Mouse (Mus musculus) layer of hippocampus, adult 18-20 months (tissue): ENCODE measurements at regions not wholly inside any gene's neighbourhood (a gene's known extent, or its start where the extent isn't known, plus 50 kb on each side); places are given as distances from the start of the nearest gene placed in this dataset.
A peak's percentile ranks its signal among the peaks of the same experiment; 100 is the strongest.
"Not testable (repeated sequence)": the region's sequence is repeated elsewhere in the genome, so short reads cannot be mapped to it uniquely, and the experiment has no call there.

ENCODE experiments used
- DNase-seq, 2 experiments: peaks; one replicate each; pipeline ENCODE4 v3.0.0; 2022; ENCODE audit warnings: low spot score in 2 of 2

- DNase-seq = no peak
Observed at GRCm38 (mm10) chr1:16904690-16905089, 811.6 kb upstream of the 4930444P10Rik start.

GRCm38 (mm10) chr1:16868383-16868782 is 775.3 kb upstream of the 4930444P10Rik start:
- not testable (repeated sequence) for DNase-seq

- not testable (repeated sequence) for DNase-seq
Observed at GRCm38 (mm10) chr1:16867086-16867835, 774.1 kb upstream of the 4930444P10Rik start.

GRCm38 (mm10) chr1:16837111-16837510 is 744.0 kb upstream of the 4930444P10Rik start:
- DNase-seq = no peak

GRCm38 (mm10) chr1:16824709-16825108 is 731.6 kb upstream of the 4930444P10Rik start:
- not testable (repeated sequence) for DNase-seq

- DNase-seq = no peak
Observed at GRCm38 (mm10) chr1:16824057-16824456, 730.9 kb upstream of the 4930444P10Rik start.

DNA sequence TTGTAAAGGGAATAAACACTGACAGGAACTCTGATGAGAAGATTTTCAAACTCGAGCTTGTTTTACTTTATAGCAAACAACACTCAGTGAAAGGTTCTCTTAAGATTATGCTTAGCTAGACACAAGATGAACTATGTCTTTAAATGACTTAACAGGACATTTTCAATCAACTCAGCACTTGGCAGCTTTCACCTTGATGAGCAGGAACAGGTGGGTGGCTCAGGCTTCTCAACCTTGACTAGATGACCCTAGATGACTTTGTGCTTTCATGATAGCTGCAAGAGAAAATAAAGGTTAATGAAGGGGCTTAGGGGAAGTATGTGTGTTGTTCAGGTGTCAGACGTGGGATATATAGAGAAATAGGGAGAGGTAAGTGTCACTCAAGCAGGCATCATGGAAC is 728.1 kb upstream of the 4930444P10Rik start:
- DNase-seq = no peak

- peak; percentile 72 to 91 for DNase-seq
Observed at GRCm38 (mm10) chr1:16816572-16816971, 723.4 kb upstream of the 4930444P10Rik start.

GRCm38 (mm10) chr1:16815731-16816130 is 722.6 kb upstream of the 4930444P10Rik start:
- no peak for DNase-seq

GRCm38 (mm10) chr1:16809370-16810150 is 716.4 kb upstream of the 4930444P10Rik start:
- peak in 1 of 2 experiments; percentile 72 for DNase-seq

- peak; percentile 67 to 91 for DNase-seq
Observed at GRCm38 (mm10) chr1:16798292-16798691, 705.2 kb upstream of the 4930444P10Rik start.

DNA sequence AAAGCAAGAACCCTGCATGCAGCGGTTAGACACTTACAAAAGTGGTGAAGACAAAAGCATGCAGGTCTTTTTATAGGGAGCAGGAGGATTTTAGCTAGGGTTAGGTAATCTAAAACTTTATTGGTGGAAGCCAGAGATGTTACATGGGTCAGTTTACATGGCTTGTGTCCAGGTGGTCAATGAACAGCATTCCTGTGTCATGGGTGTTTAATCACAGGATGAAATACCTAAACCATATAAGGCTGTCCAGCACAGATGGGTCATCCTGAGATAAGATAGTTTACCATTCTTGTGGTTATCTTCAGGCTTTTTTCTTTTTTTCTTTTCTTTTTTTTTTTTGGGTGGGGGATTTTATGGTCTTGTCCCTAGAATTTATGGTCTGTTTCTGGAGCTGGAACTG is 703.3 kb upstream of the 4930444P10Rik start:
- DNase-seq = no peak

DNA sequence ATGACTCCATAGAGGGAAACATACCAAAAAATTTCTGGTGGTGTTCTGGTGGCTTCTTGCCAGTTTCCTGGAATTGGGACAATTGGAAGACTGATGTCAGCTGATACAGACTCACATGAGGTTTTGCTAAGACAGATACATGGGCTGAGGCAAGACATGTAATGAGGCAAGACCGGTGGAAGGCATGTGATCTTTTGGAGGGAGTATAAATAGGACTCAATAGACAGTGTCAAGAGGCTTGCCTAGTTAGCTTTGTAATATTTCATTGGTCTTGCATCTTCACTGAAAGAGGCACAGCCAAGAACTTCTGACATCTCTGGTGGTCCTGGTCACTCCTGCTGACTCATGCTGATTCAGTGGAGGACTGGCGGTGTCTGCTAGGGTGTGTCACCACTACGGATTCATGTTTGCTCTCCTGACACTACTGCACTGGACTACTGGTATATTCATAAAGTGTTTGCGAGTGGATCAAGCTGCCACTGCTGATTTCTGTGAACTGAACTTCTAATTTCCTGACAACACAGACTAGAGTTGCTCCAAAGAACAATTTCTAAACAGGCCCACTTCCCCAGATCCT is 697.7 kb upstream of the 4930444P10Rik start:
- no peak for DNase-seq

DNA sequence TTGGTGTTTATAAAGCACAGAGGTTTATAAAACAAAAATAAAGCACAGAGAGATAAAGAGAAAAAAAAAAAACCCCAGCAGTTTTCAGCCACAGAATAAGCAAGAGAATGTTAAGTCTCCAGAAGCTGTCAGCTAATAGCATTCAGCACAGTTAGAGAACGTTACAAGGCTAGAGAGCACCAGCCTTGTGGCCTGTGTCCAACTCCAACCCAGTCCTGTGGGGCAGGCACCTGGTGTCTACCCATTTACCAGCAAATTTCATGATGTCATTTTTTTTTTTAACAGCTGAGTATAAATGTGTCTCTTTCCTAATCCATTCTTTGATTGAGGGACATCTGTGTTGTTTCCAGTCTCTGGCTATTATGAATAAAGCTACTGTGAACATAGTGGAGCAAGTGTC is 686.7 kb upstream of the 4930444P10Rik start:
- DNase-seq = no peak

GRCm38 (mm10) chr1:16760951-16761350 is 667.8 kb upstream of the 4930444P10Rik start:
- DNase-seq = peak in 1 of 2 experiments; percentile 63
